Mouse (Mus musculus) liver, embryonic 14.5 days (tissue): Measurements from ENCODE around the gene Stard9. TPM values are rescaled to one million over a fixed set of nuclear protein-coding genes. Genes with fewer than 3 reads are reported as not detected.

Experiments used
- ATAC-seq: fragments of 200-750 bp; cut with Nextera tagmentation; 2 replicates; pipeline ENCODE4 v1.8.0; 2017; ENCODE audit warnings: moderate number of reproducible peaks, mild to moderate bottlenecking, moderate library complexity; ENCODE audit not compliant: insufficient read depth
- DNase-seq, 3 experiments: peaks; one replicate each; pipeline ENCODE4 v3.0.0-alpha.2; 2012 to 2013; ENCODE audit warnings: low read depth in 3 of 3, low spot score in 3 of 3
- H3K27ac ChIP-seq: fragments of 300-500 bp; sonication (generic); 2 replicates; pipeline ENCODE4 v1.5.1; 2014; ENCODE audit warnings: moderate library complexity, mild to moderate bottlenecking, control low read depth, inconsistent platforms
- H3K27me3 ChIP-seq: fragments of 300-500 bp; sonication (generic); 2 replicates; pipeline ENCODE4 v1.6.1; 2014; ENCODE audit warnings: mild to moderate bottlenecking, low read length, moderate library complexity; ENCODE audit not compliant: control insufficient read depth, insufficient read depth
- H3K36me3 ChIP-seq: fragments of 300-500 bp; sonication (generic); replicated peaks from 2 replicates; pipeline ENCODE4 v1.6.1; 2014; ENCODE audit warnings: low read depth; ENCODE audit not compliant: control insufficient read depth, insufficient read depth
- H3K4me1 ChIP-seq, 2 experiments: fragments of 200-500 bp in 1 of 2; fragments of 300-500 bp in 1 of 2; sonication (generic) in 1 of 2; replicated peaks; 2 replicates each; pipeline ENCODE4 v1.6.1; 2012 to 2014; ENCODE audit warnings: antibody characterized with exemption in 1 of 2, inconsistent platforms in 1 of 2, low read length in 1 of 2; ENCODE audit not compliant: control insufficient read depth in 2 of 2, insufficient read depth in 2 of 2
- H3K4me2 ChIP-seq: fragments of 300-500 bp; sonication (generic); 2 replicates; pipeline ENCODE4 v1.6.1; 2014; ENCODE audit warnings: low read depth, mild to moderate bottlenecking, control low read depth, moderate library complexity
- H3K4me3 ChIP-seq, 2 experiments: fragments of 200-500 bp in 1 of 2; fragments of 300-500 bp in 1 of 2; sonication (generic) in 1 of 2; 2 replicates each; pipeline ENCODE4 v1.5.1; 2012 to 2014; ENCODE audit warnings: low read depth in 2 of 2, low read length in 2 of 2, mild to moderate bottlenecking in 2 of 2, control low read depth in 1 of 2, inconsistent platforms in 1 of 2, moderate library complexity in 1 of 2; ENCODE audit not compliant: insufficient read depth in 1 of 2
- H3K9ac ChIP-seq: fragments of 300-500 bp; sonication (generic); replicated peaks from 2 replicates; pipeline ENCODE4 v1.6.1; 2014; ENCODE audit warnings: mild to moderate bottlenecking, control low read depth, moderate library complexity
- H3K9me3 ChIP-seq: fragments of 300-500 bp; sonication (generic); 2 replicates; pipeline ENCODE4 v1.6.1; 2016; ENCODE audit warnings: low read length, mixed read lengths; ENCODE audit not compliant: control insufficient read depth
- CTCF ChIP-seq: IDR thresholded peaks from 2 replicates; pipeline ENCODE4 v1.5.1; 2016; ENCODE audit warnings: antibody characterized with exemption, low read depth, control low read depth
- EP300 ChIP-seq: IDR thresholded peaks from 2 replicates; pipeline ENCODE4 v1.6.1; 2016; ENCODE audit warnings: antibody characterized with exemption, low read depth
- WGBS: fragments of 180-500 bp; shearing (Covaris S2); extraction: QIAGEN DNeasy Blood & Tissue Kit; methylation state at CpG from one replicate; pipeline ENCODE4 v1.1.7; 2014; ENCODE audit not compliant: insufficient replicate concordance; 5-methylcytosine and 5-hydroxymethylcytosine counted together
- polyA plus RNA-seq, 2 experiments: library from polyadenylated mRNA; depleted of rRNA in 1 of 2; stranded (reverse) in 1 of 2; unstranded in 1 of 2; fragments of >200 nt; fragmentation: Nextera tagmentation in 1 of 2; extraction: Ambion mirVana in 1 of 2; gene quantifications; 2 replicates each; pipeline versions ENCODE4 v1.2.1 to v1.2.3; 2012 to 2014

The Stard9 gene
- polyA plus RNA-seq, 2 experiments = 0.56 to 1.5 TPM

GRCm38 (mm10) chr2:120729775-120730585, 101.1 kb downstream of the Stard9 start:
- TF ChIP-seq EP300 (no peak), CTCF (0 out of 2 replicates have a peak, but pooled peaks have one; percentile 19)
- no peaks in the 10 kb centered on the region for H3K27me3 ChIP-seq
- peaks cover 19% of the 10 kb centered on the region in 2 experiments for H3K4me1 ChIP-seq
- H3K4me3 ChIP-seq = peak overlapping the region; percentile 85 to 100
- H3K36me3 ChIP-seq = peaks cover 44% of the 10 kb centered on the region
- ATAC-seq (no peak), DNase-seq (peak; percentile 35 to 44 (median 37))
- H3K9ac ChIP-seq = peak overlapping the region; percentile 99
- WGBS = 3% methylated on average over 23 of the region's 23 CpGs
- peak overlapping the region; percentile 69 for H3K4me2 ChIP-seq
- no peaks in the 10 kb centered on the region for H3K9me3 ChIP-seq
- H3K27ac ChIP-seq = peak overlapping the region; percentile 88; the same call in 1 of the 2 replicates

GRCm38 (mm10) chr2:120730639-120731166, 101.8 kb downstream of the Stard9 start:
- peaks cover 19% of the 10 kb centered on the region in 2 experiments for H3K4me1 ChIP-seq
- DNase-seq (no peak), ATAC-seq (peak; percentile 8; the same call in 1 of the 2 replicates)
- H3K9me3 ChIP-seq = no peaks in the 10 kb centered on the region
- H3K27me3 ChIP-seq = no peaks in the 10 kb centered on the region
- WGBS = under 1% methylated on average over 50 of the region's 50 CpGs
- H3K4me3 ChIP-seq = peak overlapping the region; percentile 85 to 100
- peaks cover 37% of the 10 kb centered on the region for H3K36me3 ChIP-seq
- peak overlapping the region; percentile 88 for H3K27ac ChIP-seq
- peak overlapping the region; percentile 69 for H3K4me2 ChIP-seq
- peak overlapping the region; percentile 99 for H3K9ac ChIP-seq
- no peak for TF ChIP-seq CTCF
- TF ChIP-seq EP300 = no peak

- DNase-seq (peak; percentile 90), ATAC-seq (peak; percentile 97)
- no peaks in the 10 kb centered on the region for H3K9me3 ChIP-seq
- no peaks in the 10 kb centered on the region for H3K27me3 ChIP-seq
- peaks cover 19% of the 10 kb centered on the region in 2 experiments for H3K4me1 ChIP-seq
- peak overlapping the region; percentile 88 for H3K27ac ChIP-seq
- H3K4me3 ChIP-seq = peak overlapping the region; percentile 85 to 100
- TF ChIP-seq CTCF (peak; percentile 43), EP300 (peak; percentile 74)
- peak overlapping the region; percentile 99 for H3K9ac ChIP-seq
- peak overlapping the region; percentile 69 for H3K4me2 ChIP-seq
- under 1% methylated on average over 61 of the region's 61 CpGs for WGBS
- peaks cover 31% of the 10 kb centered on the region for H3K36me3 ChIP-seq
Observed at GRCm38 (mm10) chr2:120731167-120731862, 102.4 kb downstream of the Stard9 start.

- Histone ChIP-seq H3K4me2 (peak overlapping the region; percentile 69), H3K4me1 (peaks cover 19% of the 10 kb centered on the region in 2 experiments), H3K9me3 (no peaks in the 10 kb centered on the region), H3K27me3 (no peaks in the 10 kb centered on the region), H3K9ac (peak overlapping the region; percentile 53), H3K27ac (peak overlapping the region; percentile 88), H3K36me3 (peaks cover 24% of the 10 kb centered on the region), H3K4me3 (peak overlapping the region; percentile 32 to 100)
- WGBS = 15% methylated on average over 7 of the region's 7 CpGs
- ATAC-seq (no peak), DNase-seq (peak in 1 of 3 experiments; percentile 24)
- TF ChIP-seq CTCF (no peak), EP300 (no peak)
Observed at GRCm38 (mm10) chr2:120731877-120732530, 103.1 kb downstream of the Stard9 start.
